In the genomic region with DNA sequence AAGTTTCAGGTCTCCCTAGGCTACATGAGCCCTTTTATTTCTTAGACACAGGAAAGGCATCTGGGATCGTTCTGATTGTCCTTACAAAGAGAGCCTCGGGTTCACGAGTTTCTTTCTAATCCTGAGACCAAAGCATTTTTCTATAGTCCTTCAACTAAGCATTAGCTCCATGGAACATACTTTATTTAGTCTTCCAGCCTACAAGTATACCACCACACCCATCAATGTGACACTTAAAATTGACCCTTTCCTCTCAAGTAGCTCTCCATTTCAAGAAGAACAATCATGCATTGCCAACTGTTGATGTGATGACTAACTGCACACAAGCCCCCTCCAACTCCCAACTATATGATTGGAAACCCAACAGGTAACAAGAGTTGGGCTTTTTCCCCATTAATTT, we compare ENCODE assay signal across 13 mouse cellular contexts.
"Had no signal": no experiment of that assay in that cellular context is flagged by ENCODE, and none has a peak within 500 bp of the region (broad histone marks: within the 10 kb centered on the region; RNA-seq: fewer than 3 reads in every experiment).

No protein-coding gene starts in this region.

- ATAC-seq: midbrain, embryonic 16.5 days had no signal

- DNase-seq: lung, adult 2 months; lung, postnatal 10 days; lung, postnatal 4 days; midbrain, embryonic 14.5 days; retina, postnatal 1 day; right cerebral cortex, adult 18-20 months; right cerebral cortex, postnatal 25 days; right cerebral cortex, postnatal 4 days; spleen, adult 18-20 months; thymus, adult 18-20 months; thymus, postnatal 14 days; thymus, postnatal 36 days had no signal
